Mouse (Mus musculus) erythroblast, embryonic 14.5 days (primary cell): ENCODE results near the gene Lefty1.

ENCODE experiments used
- GATA1 ChIP-seq: IDR thresholded peaks from 2 replicates; pipeline ENCODE4 v1.6.1; 2012; ENCODE audit warnings: low read length, inconsistent platforms, mixed read lengths
- TAL1 ChIP-seq: IDR thresholded peaks from 3 replicates; pipeline ENCODE4 v1.6.1; 2012; ENCODE audit warnings: low read length, inconsistent platforms, mixed read lengths

- TF ChIP-seq GATA1 (no peak), TAL1 (no peak)
Measured at GRCm38 (mm10) chr1:180929599-180929998, 5.2 kb upstream of the Lefty1 start.
